Mouse (Mus musculus): ENCODE measurements at regions not wholly inside any gene's neighbourhood (a gene's known extent, or its start where the extent isn't known, plus 50 kb on each side); places are given as distances from the start of the nearest gene placed in this dataset.

DNA sequence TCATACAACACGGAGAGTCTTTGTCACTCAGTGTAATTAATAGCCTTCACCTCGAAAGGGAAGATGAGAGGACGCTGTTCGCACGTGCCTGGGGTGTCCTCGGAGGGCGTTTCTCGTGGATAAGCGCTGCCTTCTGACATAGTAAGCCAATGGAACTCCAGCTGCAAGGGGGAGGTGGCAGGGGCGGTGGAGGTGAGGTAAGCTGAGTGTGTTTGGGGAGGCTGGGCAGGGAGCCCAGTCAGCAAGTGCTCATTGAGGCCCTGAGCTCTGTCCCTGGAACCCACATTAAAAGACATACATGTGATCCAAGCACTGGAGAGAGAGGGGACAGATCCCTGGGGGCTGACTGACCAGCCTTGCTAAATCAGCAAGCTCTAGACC, 234.1 kb downstream of the Setd4 start:
- no peak for TF ChIP-seq POLR2A (IDR thresholded peaks at IDR 0.05; ENCODE audit: low read depth, low read length)
- no peak for TF ChIP-seq CTCF (conservative IDR thresholded peaks at IDR 0.05; ENCODE audit: insufficient read depth, insufficient read length, low read depth, low read length)

Measured in kidney, adult 2 months (tissue).